Mouse (Mus musculus): ENCODE data around the gene Cplx3.
A peak's percentile ranks its signal among the peaks of the same experiment; 100 is the strongest.

GRCm38 (mm10) chr9:57566846-57567245 lies 39.2 kb downstream of the Cplx3 start:
- TF ChIP-seq CHD1 (IDR thresholded peaks at IDR 0.05; ENCODE audit: low read depth, low read length) (no peak), MAZ (IDR thresholded peaks at IDR 0.05; ENCODE audit: low read depth, low read length) (no peak), MAX (IDR thresholded peaks at IDR 0.05; ENCODE audit: low read length) (no peak), UBTF (IDR thresholded peaks at IDR 0.05; ENCODE audit: low read depth, low read length) (no peak), EP300 (IDR thresholded peaks at IDR 0.05; ENCODE audit: low read length) (no peak), CTCF (conservative IDR thresholded peaks at IDR 0.05 in 1 of 2, IDR thresholded peaks at IDR 0.05 in 1 of 2; ENCODE audit: low read depth in 2 of 2, low read length in 2 of 2) (peak; percentile 28 to 76; a peak in 2 of 4 replicates), ELF1 (IDR thresholded peaks at IDR 0.05; ENCODE audit: low read depth, low read length) (no peak), IRF4 (IDR thresholded peaks at IDR 0.05; ENCODE audit: low read depth, low read length) (0 out of 2 replicates have a peak, but pooled peaks have one; percentile 6), ETS1 (conservative IDR thresholded peaks at IDR 0.05; ENCODE audit: low read depth, low read length) (no peak), POLR2A (IDR thresholded peaks at IDR 0.05; ENCODE audit: low read depth, low read length) (no peak), TBP (conservative IDR thresholded peaks at IDR 0.05; ENCODE audit: low read depth, low read length) (no peak)
